Mouse (Mus musculus): ENCODE results near the gene Gsdma3. TPM values are rescaled to one million over a fixed set of nuclear protein-coding genes. Genes with fewer than 3 reads are reported as not detected.
"Not testable (repeated sequence)": the region's sequence is repeated elsewhere in the genome, so short reads cannot be mapped to it uniquely, and the experiment has no call there.

Gene Gsdma3
- polyA plus RNA-seq, 1 experiment from 2014 or later = not detected

GRCm38 (mm10) chr11:98597991-98598390, 28.2 kb upstream of the Gsdma3 start, which contains the start of gene Lrrc3c:
Gene Lrrc3c, plus strand, starts transcription at chr11:98598291.
- peaks cover 8% of the 10 kb centered on the region; the same call in 1 of the 2 replicates for H3K4me1 ChIP-seq (replicated peaks)
- H3K27ac ChIP-seq (replicated peaks) = no peak within 1 kb of the TSS
- no peak for ATAC-seq (ENCODE audit: low FRiP score, low read depth)
- H3K9ac ChIP-seq = no peak within 1 kb of the TSS
- peaks cover 13% of the 10 kb centered on the region for H3K27me3 ChIP-seq
- peak within 1 kb of the TSS; percentile 17; the same call in 1 of the 2 replicates for H3K4me2 ChIP-seq
- WGBS = 85% methylated on average over 8 of the region's 8 CpGs
- no peaks in the 10 kb centered on the region for H3K9me3 ChIP-seq
- H3K36me3 ChIP-seq = no peaks in the 10 kb centered on the region
- H3K4me3 ChIP-seq = no peak within 1 kb of the TSS

- Histone ChIP-seq H3K9me3 (no peaks in the 10 kb centered on the region), H3K27me3 (peaks cover 13% of the 10 kb centered on the region), H3K36me3 (no peaks in the 10 kb centered on the region), H3K4me2 (peak overlapping the region; percentile 17; the same call in 1 of the 2 replicates), H3K9ac (no peak overlapping the region), H3K4me3 (no peak overlapping the region), H3K4me1 (replicated peaks) (peaks cover 8% of the 10 kb centered on the region; the same call in 1 of the 2 replicates), H3K27ac (replicated peaks) (no peak overlapping the region)
- WGBS = 57% methylated on average over 18 of the region's 18 CpGs
- no peak for ATAC-seq (ENCODE audit: low FRiP score, low read depth)
Observed at GRCm38 (mm10) chr11:98598851-98599290, 27.3 kb upstream of the Gsdma3 start.

GRCm38 (mm10) chr11:98599291-98599690, 26.9 kb upstream of the Gsdma3 start:
- Histone ChIP-seq H3K27me3 (peaks cover 13% of the 10 kb centered on the region), H3K36me3 (no peaks in the 10 kb centered on the region), H3K4me3 (no peak overlapping the region), H3K9me3 (no peaks in the 10 kb centered on the region), H3K4me2 (0 out of 2 replicates have a peak overlapping the region, but pooled peaks have one; percentile 17), H3K9ac (no peak overlapping the region), H3K27ac (replicated peaks) (no peak overlapping the region), H3K4me1 (replicated peaks) (peaks cover 8% of the 10 kb centered on the region; the same call in 1 of the 2 replicates)
- ATAC-seq (ENCODE audit: low FRiP score, low read depth) = peak; percentile 30; the same call in 1 of the 2 replicates
- 39% methylated on average over 18 of the region's 18 CpGs for WGBS

- H3K27ac ChIP-seq (replicated peaks) = no peak overlapping the region
- H3K9ac ChIP-seq = no peak overlapping the region
- H3K36me3 ChIP-seq = no peaks in the 10 kb centered on the region
- H3K4me2 ChIP-seq = peak overlapping the region; percentile 56
- no peaks in the 10 kb centered on the region for H3K9me3 ChIP-seq
- no peak for ATAC-seq (ENCODE audit: low FRiP score, low read depth)
- WGBS = under 1% methylated on average over 20 of the region's 20 CpGs
- H3K4me3 ChIP-seq = peak overlapping the region; percentile 28
- H3K27me3 ChIP-seq = peaks cover 13% of the 10 kb centered on the region
- H3K4me1 ChIP-seq (replicated peaks) = peaks cover 8% of the 10 kb centered on the region; the same call in 1 of the 2 replicates
Observed at GRCm38 (mm10) chr11:98602090-98602690, 24.0 kb upstream of the Gsdma3 start.

GRCm38 (mm10) chr11:98603953-98604352, 22.2 kb upstream of the Gsdma3 start:
- peaks cover 8% of the 10 kb centered on the region; the same call in 1 of the 2 replicates for H3K4me1 ChIP-seq (replicated peaks)
- H3K4me3 ChIP-seq = no peak overlapping the region
- H3K36me3 ChIP-seq = no peaks in the 10 kb centered on the region
- H3K4me2 ChIP-seq = no peak overlapping the region
- H3K9me3 ChIP-seq = no peaks in the 10 kb centered on the region
- WGBS = 85% methylated on average over 2 of the region's 2 CpGs
- peaks cover 10% of the 10 kb centered on the region for H3K27me3 ChIP-seq
- no peak overlapping the region for H3K9ac ChIP-seq
- no peak for ATAC-seq (ENCODE audit: low FRiP score, low read depth)
- no peak overlapping the region for H3K27ac ChIP-seq (replicated peaks)

- H3K27me3 ChIP-seq; H3K4me3 ChIP-seq; ATAC-seq (ENCODE audit: low FRiP score, low read depth); H3K36me3 ChIP-seq; H3K4me1 ChIP-seq (replicated peaks); H3K4me2 ChIP-seq; H3K9ac ChIP-seq; H3K9me3 ChIP-seq; H3K27ac ChIP-seq (replicated peaks): not testable (repeated sequence)
- 72% methylated on average over 6 of the region's 6 CpGs for WGBS
Observed at GRCm38 (mm10) chr11:98604911-98605310, 21.2 kb upstream of the Gsdma3 start.

- Histone ChIP-seq H3K27me3 (peaks cover 3% of the 10 kb centered on the region; the same call in 1 of the 2 replicates), H3K4me2 (no peak overlapping the region), H3K36me3 (no peaks in the 10 kb centered on the region), H3K9ac (no peak overlapping the region), H3K27ac (replicated peaks) (no peak overlapping the region), H3K9me3 (no peaks in the 10 kb centered on the region), H3K4me1 (replicated peaks) (peaks cover 8% of the 10 kb centered on the region; the same call in 1 of the 2 replicates), H3K4me3 (no peak overlapping the region)
- ATAC-seq (ENCODE audit: low FRiP score, low read depth) = no peak
- WGBS = 12% methylated on average over 3 of the region's 3 CpGs
Observed at GRCm38 (mm10) chr11:98606763-98607162, 19.4 kb upstream of the Gsdma3 start.

GRCm38 (mm10) chr11:98620791-98621190, 5.4 kb upstream of the Gsdma3 start:
- no peak for ATAC-seq (ENCODE audit: low FRiP score, low read depth)
- Histone ChIP-seq H3K27me3 (no peaks in the 10 kb centered on the region), H3K27ac (replicated peaks) (no peak overlapping the region), H3K4me3 (no peak overlapping the region), H3K4me1 (replicated peaks) (no peaks in the 10 kb centered on the region), H3K4me2 (no peak overlapping the region), H3K9me3 (no peaks in the 10 kb centered on the region), H3K9ac (no peak overlapping the region), H3K36me3 (no peaks in the 10 kb centered on the region)
- WGBS = 96% methylated on average over 13 of the region's 13 CpGs

- not testable (repeated sequence) for H3K4me3 ChIP-seq; H3K27me3 ChIP-seq; H3K4me2 ChIP-seq; H3K27ac ChIP-seq (replicated peaks); H3K9me3 ChIP-seq; H3K36me3 ChIP-seq; H3K9ac ChIP-seq; H3K4me1 ChIP-seq (replicated peaks); ATAC-seq (ENCODE audit: low FRiP score, low read depth)
- WGBS = 83% methylated on average over 6 of the region's 6 CpGs
Observed at GRCm38 (mm10) chr11:98623981-98624380, 2.2 kb upstream of the Gsdma3 start.

- H3K9ac ChIP-seq; H3K4me3 ChIP-seq; H3K4me2 ChIP-seq; H3K27ac ChIP-seq (replicated peaks); ATAC-seq (ENCODE audit: low FRiP score, low read depth); H3K4me1 ChIP-seq (replicated peaks); H3K27me3 ChIP-seq; H3K9me3 ChIP-seq; H3K36me3 ChIP-seq: not testable (repeated sequence)
- WGBS = 93% methylated on average over 2 of the region's 2 CpGs
Observed at GRCm38 (mm10) chr11:98624381-98624780, 1.8 kb upstream of the Gsdma3 start.

- no peak for ATAC-seq (ENCODE audit: low FRiP score, low read depth)
Observed at GRCm38 (mm10) chr11:98628706-98629105, 2.5 kb downstream of the Gsdma3 start.

GRCm38 (mm10) chr11:98630646-98631045, 4.5 kb downstream of the Gsdma3 start:
- Histone ChIP-seq H3K4me1 (replicated peaks) (no peaks in the 10 kb centered on the region), H3K36me3 (no peaks in the 10 kb centered on the region), H3K4me3 (no peak overlapping the region), H3K9ac (no peak overlapping the region), H3K9me3 (no peaks in the 10 kb centered on the region), H3K4me2 (no peak overlapping the region), H3K27ac (replicated peaks) (no peak overlapping the region), H3K27me3 (no peaks in the 10 kb centered on the region)
- ATAC-seq (ENCODE audit: low FRiP score, low read depth) = no peak
- 84% methylated on average over 5 of the region's 5 CpGs for WGBS

More at GRCm38 (mm10) chr11:98628706-98629105, 2.5 kb downstream of the Gsdma3 start:
- Histone ChIP-seq H3K4me1 (replicated peaks) (no peaks in the 10 kb centered on the region), H3K9ac (no peak overlapping the region), H3K4me2 (no peak overlapping the region), H3K36me3 (no peaks in the 10 kb centered on the region), H3K27ac (replicated peaks) (no peak overlapping the region), H3K27me3 (no peaks in the 10 kb centered on the region), H3K9me3 (no peaks in the 10 kb centered on the region), H3K4me3 (no peak overlapping the region)
- WGBS = 89% methylated on average over 3 of the region's 3 CpGs

Measured in hindbrain, embryonic 15.5 days (tissue).